Mouse (Mus musculus): ENCODE results near the gene Hoxb13. TPM values are rescaled to one million over a fixed set of nuclear protein-coding genes. Genes with fewer than 3 reads are reported as not detected.

Gene Hoxb13
- total RNA-seq, 2 experiments from 2014 or later, result not detected

- no peak for DNase-seq
- intact Hi-C loops (cut with DNase I), result no loop called here
These were observed 6.8 kb upstream of the Hoxb13 start for GRCm38 (mm10) chr11:96187321-96187720.

- intact Hi-C loops (cut with DNase I), result no loop called here
- no peak for DNase-seq
These were observed 4.2 kb upstream of the Hoxb13 start for GRCm38 (mm10) chr11:96189810-96190522.

GRCm38 (mm10) chr11:96191132-96191531 lies 3.0 kb upstream of the Hoxb13 start:
- DNase-seq, result no peak
- intact Hi-C loops (cut with DNase I), result no loop called here

GRCm38 (mm10) chr11:96194401-96194710 lies 240 bp downstream of the Hoxb13 start:
- intact Hi-C loops (cut with DNase I), result no loop called here
- no peak for DNase-seq

GRCm38 (mm10) chr11:96194961-96195640 lies 985 bp downstream of the Hoxb13 start:
- DNase-seq, result no peak
- intact Hi-C loops (cut with DNase I), result no loop called here

- DNase-seq, result no peak
- intact Hi-C loops (cut with DNase I), result no loop called here
These were observed 1.7 kb downstream of the Hoxb13 start for GRCm38 (mm10) chr11:96195769-96196280.

- intact Hi-C loops (cut with DNase I), result no loop called here
- DNase-seq, result no peak
These were observed 4.5 kb downstream of the Hoxb13 start for GRCm38 (mm10) chr11:96198642-96199041.

- intact Hi-C loops (cut with DNase I), result loop anchor here (5.0 to 10.0 kb wide), 2 partner anchors 195 to 948 kb away; partner anchors contain the start of gene Igf2bp1
- DNase-seq, result no peak
These were observed 5.3 kb downstream of the Hoxb13 start for GRCm38 (mm10) chr11:96199181-96200086.

GRCm38 (mm10) chr11:96200183-96200655 lies 6.1 kb downstream of the Hoxb13 start:
- no peak for DNase-seq
- intact Hi-C loops (cut with DNase I), result loop anchor here (5.0 to 10.0 kb wide), 2 partner anchors 195 to 947 kb away; partner anchors contain the start of gene Igf2bp1

- intact Hi-C loops (cut with DNase I), result loop anchor here (5.0 to 10.0 kb wide), 2 partner anchors 197 to 946 kb away; partner anchors contain the start of gene Igf2bp1
- DNase-seq, result no peak
These were observed 7.6 kb downstream of the Hoxb13 start for GRCm38 (mm10) chr11:96201741-96202140.

- intact Hi-C loops (cut with DNase I), result loop anchor here (5.0 to 10.0 kb wide), 2 partner anchors 198 to 945 kb away; partner anchors contain the start of gene Igf2bp1
- DNase-seq, result no peak
These were observed 8.4 kb downstream of the Hoxb13 start for GRCm38 (mm10) chr11:96202401-96203081.

- intact Hi-C loops (cut with DNase I), result loop anchor here (5.0 to 10.0 kb wide), 2 partner anchors 198 to 944 kb away; partner anchors contain the start of gene Igf2bp1
These were observed 9.2 kb downstream of the Hoxb13 start for GRCm38 (mm10) chr11:96203182-96203788.

GRCm38 (mm10) chr11:96203789-96204186 lies 9.7 kb downstream of the Hoxb13 start:
- intact Hi-C loops (cut with DNase I), result loop anchor here (5.0 to 10.0 kb wide), 2 partner anchors 199 to 944 kb away; partner anchors contain the start of gene Igf2bp1
- DNase-seq, result no peak

More at GRCm38 (mm10) chr11:96203182-96203788, 9.2 kb downstream of the Hoxb13 start:
- DNase-seq, result no peak

- no peak for DNase-seq
- intact Hi-C loops (cut with DNase I), result loop anchor here (5.0 to 10.0 kb wide), 2 partner anchors 200 to 943 kb away; partner anchors contain the start of gene Igf2bp1
These were observed 10.2 kb downstream of the Hoxb13 start for GRCm38 (mm10) chr11:96204351-96204750.

GRCm38 (mm10) chr11:96205426-96206131 lies 11.5 kb downstream of the Hoxb13 start:
- intact Hi-C loops (cut with DNase I), result loop anchor here (10.0 kb wide), 1 partner anchor 201 kb away; the partner anchor contains the start of gene Igf2bp1
- no peak for DNase-seq

GRCm38 (mm10) chr11:96223813-96224212 lies 29.7 kb downstream of the Hoxb13 start:
- intact Hi-C loops (cut with DNase I), result no loop called here
- no peak for DNase-seq

GRCm38 (mm10) chr11:96227676-96228075 lies 33.6 kb downstream of the Hoxb13 start:
- intact Hi-C loops (cut with DNase I), result no loop called here

GRCm38 (mm10) chr11:96234906-96235305 lies 40.8 kb downstream of the Hoxb13 start:
- peak; percentile 16 to 29 for DNase-seq
- intact Hi-C loops (cut with DNase I), result no loop called here

More at GRCm38 (mm10) chr11:96227676-96228075, 33.6 kb downstream of the Hoxb13 start:
- no peak for DNase-seq

Data from gastrocnemius, postnatal 36 days (tissue).